Mouse (Mus musculus) intestine, embryonic 14.5 days (tissue): ENCODE results near the gene Vps37b. TPM values are rescaled to one million over a fixed set of nuclear protein-coding genes. Genes with fewer than 3 reads are reported as not detected.

ENCODE experiments used
- ATAC-seq: fragments of 200-750 bp; cut with Nextera tagmentation; replicated peaks from 2 replicates; pipeline ENCODE4 v1.8.0; 2017; ENCODE audit warnings: low read depth, moderate number of reproducible peaks, moderate TSS enrichment, moderate library complexity; ENCODE audit not compliant: low FRiP score, low TSS enrichment
- DNase-seq: peaks from one replicate; pipeline ENCODE4 v3.0.0-alpha.2; 2018; ENCODE audit warnings: low spot score
- H3K27ac ChIP-seq: fragments of 300-500 bp; sonication (generic); 2 replicates; pipeline ENCODE4 v1.5.1; 2014; ENCODE audit warnings: low read depth, mild to moderate bottlenecking, control low read depth
- H3K27me3 ChIP-seq: fragments of 300-500 bp; sonication (generic); replicated peaks from 2 replicates; pipeline ENCODE4 v1.6.1; 2014; ENCODE audit warnings: low read length, control low read depth; ENCODE audit not compliant: control insufficient read depth, insufficient read depth
- H3K36me3 ChIP-seq: fragments of 300-500 bp; sonication (generic); 2 replicates; pipeline ENCODE4 v1.6.1; 2014; ENCODE audit warnings: low read length, control low read depth; ENCODE audit not compliant: control insufficient read depth, insufficient read depth
- H3K4me1 ChIP-seq: fragments of 300-500 bp; sonication (generic); replicated peaks from 2 replicates; pipeline ENCODE4 v1.6.1; 2014; ENCODE audit warnings: low read length, control low read depth, mixed read lengths; ENCODE audit not compliant: control insufficient read depth, insufficient read depth
- H3K4me2 ChIP-seq: fragments of 300-500 bp; sonication (generic); 2 replicates; pipeline ENCODE4 v1.6.1; 2014; ENCODE audit warnings: low read length
- H3K4me3 ChIP-seq: fragments of 300-500 bp; sonication (generic); 2 replicates; pipeline ENCODE4 v1.5.1; 2014; ENCODE audit warnings: low read depth, low read length, control low read depth, mixed read lengths
- H3K9ac ChIP-seq: fragments of 300-500 bp; sonication (generic); 2 replicates; pipeline ENCODE4 v1.6.1; 2014; ENCODE audit warnings: mild to moderate bottlenecking, low read length
- H3K9me3 ChIP-seq: fragments of 300-500 bp; sonication (generic); 2 replicates; pipeline ENCODE4 v1.6.1; 2016; ENCODE audit warnings: low read length, control low read depth; ENCODE audit not compliant: control insufficient read depth
- WGBS: fragments of 180-500 bp; shearing (Covaris S2); extraction: QIAGEN DNeasy Blood & Tissue Kit; methylation state at CpG from one replicate; pipeline ENCODE4 v1.1.7; 2014; 5-methylcytosine and 5-hydroxymethylcytosine counted together
- polyA plus RNA-seq: library from polyadenylated mRNA; unstranded; fragments of >200 nt; fragmentation: Nextera tagmentation; extraction: Ambion mirVana; gene quantifications from 2 replicates; pipeline ENCODE4 v1.2.1, GENCODE M21; 2014

Gene Vps37b
- polyA plus RNA-seq, 1 experiment from 2014 or later, result 27.7 TPM

DNA sequence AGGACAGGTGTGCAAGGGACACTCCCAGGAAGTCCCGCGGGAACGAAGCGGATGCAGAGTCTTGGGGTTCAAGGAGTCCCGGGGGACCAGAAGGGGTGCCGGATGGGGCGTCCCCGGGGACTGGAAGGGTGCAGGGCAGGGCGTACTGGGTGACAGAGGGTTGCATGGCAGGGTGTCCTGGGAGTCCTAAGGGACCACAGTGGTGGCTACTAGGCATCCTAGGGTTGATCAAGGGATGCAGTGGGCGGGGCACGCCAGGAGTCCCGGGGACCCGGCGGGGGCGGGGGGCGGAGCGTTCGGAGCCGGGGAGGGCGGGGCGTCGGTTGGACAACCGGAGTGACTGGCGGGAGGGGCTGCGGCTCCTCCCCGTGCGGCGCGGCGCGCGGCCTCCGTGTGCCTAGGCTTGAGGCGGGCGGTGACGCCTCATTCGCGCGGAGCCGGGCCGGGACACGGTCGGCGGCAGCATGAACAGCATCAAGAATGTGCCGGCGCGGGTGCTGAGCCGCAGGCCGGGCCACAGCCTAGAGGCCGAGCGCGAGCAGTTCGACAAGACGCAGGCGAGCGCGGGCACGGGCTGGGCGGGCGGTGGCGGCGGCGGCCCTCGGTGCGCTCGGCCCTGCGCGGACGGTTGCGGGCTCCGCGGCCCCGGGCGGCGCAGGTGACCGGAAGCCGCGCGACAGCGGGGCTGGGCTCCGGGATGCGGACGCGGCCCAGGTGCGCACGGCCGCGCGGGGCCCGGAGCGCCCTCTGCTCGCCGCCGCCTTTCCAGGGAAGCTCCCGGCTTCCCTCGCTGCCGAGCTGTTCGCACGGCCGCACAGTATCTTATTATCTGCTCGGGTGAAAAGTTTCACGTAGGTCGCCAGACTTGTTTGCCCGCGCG, 58.5 kb downstream of the Vps37b start, which contains the start of gene Hip1r:
Gene Hip1r (plus strand): TSS at position 330 of the 880 bp plus-strand sequence.
- WGBS, result 1% methylated on average over 85 of the region's 106 CpGs
- H3K27me3 ChIP-seq, result peaks cover 19% of the 10 kb centered on the region
- DNase-seq (peak; percentile 80), ATAC-seq (peak; percentile 68)
- H3K4me3 ChIP-seq, result peak within 1 kb of the TSS; percentile 65
- no peaks in the 10 kb centered on the region for H3K9me3 ChIP-seq
- peak within 1 kb of the TSS; percentile 82 for H3K4me2 ChIP-seq
- peak within 1 kb of the TSS; percentile 66; the same call in 1 of the 2 replicates for H3K27ac ChIP-seq
- H3K4me1 ChIP-seq, result no peaks in the 10 kb centered on the region; the same call in 1 of the 2 replicates
- H3K36me3 ChIP-seq, result no peaks in the 10 kb centered on the region
- peak within 1 kb of the TSS; percentile 61 for H3K9ac ChIP-seq

DNA sequence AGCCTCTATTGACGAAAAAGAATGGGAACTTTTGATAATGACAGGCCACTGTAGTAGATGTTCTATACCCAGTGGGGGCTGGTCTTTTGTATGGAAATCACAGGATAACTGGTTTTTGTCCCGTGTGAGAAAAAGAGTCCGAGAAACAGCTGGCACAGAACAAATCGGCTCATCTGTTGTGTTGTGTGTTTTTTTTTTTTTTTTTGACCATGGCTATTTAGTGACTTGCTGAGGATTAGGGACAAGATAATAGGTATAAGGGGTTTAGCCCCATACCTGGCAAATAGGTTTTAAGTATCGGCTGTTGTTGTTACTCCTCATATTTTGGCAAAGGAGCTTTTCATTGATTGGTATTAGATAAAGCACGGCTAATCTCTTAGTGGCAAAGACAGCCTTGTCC, 59.6 kb downstream of the Vps37b start:
- no peaks in the 10 kb centered on the region for H3K36me3 ChIP-seq
- H3K4me3 ChIP-seq, result no peak overlapping the region
- H3K9me3 ChIP-seq, result no peaks in the 10 kb centered on the region
- H3K9ac ChIP-seq, result no peak overlapping the region
- DNase-seq (no peak), ATAC-seq (no peak)
- H3K4me2 ChIP-seq, result no peak overlapping the region
- H3K27me3 ChIP-seq, result peaks cover 19% of the 10 kb centered on the region
- 66% methylated on average over 6 of the region's 6 CpGs for WGBS
- H3K4me1 ChIP-seq, result no peaks in the 10 kb centered on the region
- H3K27ac ChIP-seq, result no peak overlapping the region

DNA sequence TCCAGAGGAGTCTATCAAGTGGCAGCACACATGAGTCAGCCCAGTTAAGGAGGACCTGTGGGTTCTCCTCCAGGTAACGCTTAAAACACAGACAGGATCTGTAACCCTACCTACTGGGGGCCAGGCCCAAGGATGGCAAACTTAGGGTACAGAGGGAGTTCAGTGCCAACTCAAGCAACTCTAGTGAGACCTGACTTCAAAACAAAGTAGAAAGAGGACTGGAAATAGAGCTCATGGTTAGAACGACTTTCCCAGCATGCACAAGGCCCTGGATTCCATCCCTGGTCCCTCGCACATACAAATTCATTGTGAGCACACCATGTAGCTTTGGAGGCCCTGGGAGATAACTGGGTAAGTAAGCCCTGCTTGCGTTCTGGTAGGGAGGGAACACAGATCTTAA, 61.5 kb downstream of the Vps37b start:
- no peak for ATAC-seq

DNA sequence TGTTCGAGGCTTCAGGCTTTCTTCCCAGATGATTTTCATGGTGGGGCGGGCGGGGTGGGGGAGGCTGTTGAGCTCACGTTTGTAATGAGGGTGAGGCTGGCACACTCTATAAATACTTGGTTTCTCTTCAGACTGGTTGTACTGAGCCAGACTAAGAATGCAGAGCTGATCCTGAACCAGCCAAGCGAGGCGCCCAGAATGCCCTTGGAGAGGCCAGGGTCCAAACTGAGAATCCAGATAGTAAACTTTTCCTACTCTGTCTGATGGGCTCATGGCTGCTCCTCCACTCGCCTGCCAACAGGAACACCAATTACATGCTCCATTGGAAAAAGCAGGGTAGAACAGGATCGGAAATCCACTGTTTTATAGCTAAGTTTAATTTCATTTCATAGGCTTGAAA, 62.9 kb downstream of the Vps37b start:
- H3K9me3 ChIP-seq, result no peaks in the 10 kb centered on the region
- 72% methylated on average over 8 of the region's 8 CpGs for WGBS
- H3K9ac ChIP-seq, result no peak overlapping the region
- no peak for ATAC-seq
- H3K27me3 ChIP-seq, result peaks cover 8% of the 10 kb centered on the region
- no peaks in the 10 kb centered on the region for H3K36me3 ChIP-seq
- H3K4me2 ChIP-seq, result no peak overlapping the region
- no peak overlapping the region for H3K4me3 ChIP-seq
- H3K4me1 ChIP-seq, result no peaks in the 10 kb centered on the region
- no peak overlapping the region for H3K27ac ChIP-seq
- no peak for DNase-seq

More for the DNA sequence above, 61.5 kb downstream of the Vps37b start:
- no peak overlapping the region for H3K9ac ChIP-seq
- H3K27me3 ChIP-seq, result peaks cover 19% of the 10 kb centered on the region
- DNase-seq, result no peak
- H3K4me3 ChIP-seq, result no peak overlapping the region
- H3K36me3 ChIP-seq, result no peaks in the 10 kb centered on the region
- 87% methylated on average over 4 of the region's 4 CpGs for WGBS
- H3K9me3 ChIP-seq, result no peaks in the 10 kb centered on the region
- H3K27ac ChIP-seq, result no peak overlapping the region
- H3K4me2 ChIP-seq, result no peak overlapping the region
- H3K4me1 ChIP-seq, result no peaks in the 10 kb centered on the region

GRCm38 (mm10) chr5:123968468-123968867, 63.6 kb downstream of the Vps37b start:
- Histone ChIP-seq H3K9ac (no peak overlapping the region), H3K27me3 (peaks cover 5% of the 10 kb centered on the region), H3K4me1 (no peaks in the 10 kb centered on the region), H3K27ac (no peak overlapping the region), H3K36me3 (no peaks in the 10 kb centered on the region), H3K9me3 (no peaks in the 10 kb centered on the region), H3K4me2 (no peak overlapping the region), H3K4me3 (no peak overlapping the region)
- no peak for DNase-seq
- no peak for ATAC-seq
- WGBS, result 72% methylated on average over 5 of the region's 5 CpGs

DNA sequence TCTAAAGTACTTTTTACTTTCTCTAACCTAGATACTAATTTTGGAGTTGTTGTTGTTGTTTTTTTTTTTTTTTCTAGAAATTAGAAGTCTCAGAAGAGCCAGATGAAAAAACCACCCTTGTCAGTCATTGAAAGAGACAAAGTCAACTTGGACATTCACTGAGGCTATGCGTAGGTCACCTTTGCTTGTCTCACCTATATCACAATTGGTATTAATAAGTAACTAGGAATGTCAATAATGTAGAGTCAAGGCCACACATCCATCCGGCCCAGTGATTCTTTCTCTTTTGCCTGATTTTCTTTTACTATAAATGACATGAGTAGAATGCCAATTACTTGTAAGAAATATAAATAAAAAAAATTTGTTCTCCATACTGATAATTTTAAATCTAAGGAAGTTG, 65.3 kb downstream of the Vps37b start:
- Histone ChIP-seq H3K9ac (no peak overlapping the region), H3K9me3 (no peaks in the 10 kb centered on the region), H3K27me3 (no peaks in the 10 kb centered on the region), H3K4me1 (no peaks in the 10 kb centered on the region), H3K36me3 (no peaks in the 10 kb centered on the region), H3K27ac (no peak overlapping the region), H3K4me3 (no peak overlapping the region), H3K4me2 (no peak overlapping the region)
- ATAC-seq, result no peak
- no peak for DNase-seq
- WGBS, result 73% methylated on average over 2 of the region's 2 CpGs

GRCm38 (mm10) chr5:123964208-123964607, 67.9 kb downstream of the Vps37b start:
- H3K9ac ChIP-seq, result no peak overlapping the region
- H3K4me1 ChIP-seq, result no peaks in the 10 kb centered on the region
- no peak for DNase-seq
- no peak for ATAC-seq
- no peaks in the 10 kb centered on the region for H3K9me3 ChIP-seq
- H3K4me3 ChIP-seq, result no peak overlapping the region
- H3K27ac ChIP-seq, result no peak overlapping the region
- H3K36me3 ChIP-seq, result no peaks in the 10 kb centered on the region
- H3K4me2 ChIP-seq, result no peak overlapping the region
- WGBS, result 89% methylated on average over 4 of the region's 4 CpGs
- H3K27me3 ChIP-seq, result no peaks in the 10 kb centered on the region

DNA sequence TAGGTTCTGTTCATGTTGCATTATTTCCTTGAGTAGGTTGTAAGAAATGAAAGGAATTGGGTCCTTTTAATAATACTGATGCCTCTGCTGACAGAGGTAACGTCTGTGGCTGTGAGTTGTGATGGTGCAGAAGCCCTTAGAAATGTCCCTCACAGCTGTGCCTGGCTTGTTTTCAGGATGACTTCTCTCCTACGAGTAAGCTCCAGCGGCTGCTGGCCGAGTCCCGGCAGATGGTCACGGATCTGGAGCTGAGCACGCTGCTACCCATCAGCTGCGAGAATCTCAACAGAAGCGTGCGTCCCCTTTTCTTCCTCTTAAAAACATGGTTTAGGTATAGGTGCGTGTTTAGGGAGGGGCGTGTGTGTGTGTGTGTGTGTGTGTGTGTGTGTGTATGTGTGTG, 71.0 kb downstream of the Vps37b start:
- Histone ChIP-seq H3K4me3 (no peak overlapping the region), H3K4me2 (no peak overlapping the region), H3K4me1 (no peaks in the 10 kb centered on the region), H3K36me3 (no peaks in the 10 kb centered on the region), H3K27ac (no peak overlapping the region), H3K9me3 (no peaks in the 10 kb centered on the region), H3K27me3 (no peaks in the 10 kb centered on the region), H3K9ac (no peak overlapping the region)
- ATAC-seq (no peak), DNase-seq (no peak)
- WGBS, result 79% methylated on average over 12 of the region's 12 CpGs

DNA sequence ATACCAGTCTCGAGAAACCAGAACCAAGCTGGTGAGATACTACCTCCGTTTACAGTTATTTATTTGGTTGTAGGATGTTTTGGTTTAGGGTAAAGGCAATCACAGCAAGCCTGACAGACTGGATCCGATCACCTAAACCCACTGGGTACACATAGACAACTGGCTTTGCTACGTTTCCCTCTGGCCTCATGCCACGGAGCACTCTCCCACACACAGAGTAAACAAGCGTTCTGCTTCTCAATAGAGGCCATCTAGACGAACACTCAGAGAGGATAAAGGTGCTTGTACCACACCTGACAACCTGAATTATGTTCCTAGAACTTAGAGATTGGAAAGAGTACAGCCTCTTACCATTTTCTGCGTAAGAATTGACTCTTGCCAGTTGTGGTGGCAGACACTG, 71.9 kb downstream of the Vps37b start:
- Histone ChIP-seq H3K27me3 (no peaks in the 10 kb centered on the region), H3K4me2 (no peak overlapping the region), H3K36me3 (no peaks in the 10 kb centered on the region), H3K4me1 (no peaks in the 10 kb centered on the region), H3K9me3 (no peaks in the 10 kb centered on the region), H3K27ac (no peak overlapping the region), H3K9ac (no peak overlapping the region), H3K4me3 (no peak overlapping the region)
- WGBS, result 60% methylated on average over 8 of the region's 8 CpGs
- no peak for DNase-seq
- no peak for ATAC-seq
